Comparison of ENCODE assay signal across 8 mouse cellular contexts in the genomic region with DNA sequence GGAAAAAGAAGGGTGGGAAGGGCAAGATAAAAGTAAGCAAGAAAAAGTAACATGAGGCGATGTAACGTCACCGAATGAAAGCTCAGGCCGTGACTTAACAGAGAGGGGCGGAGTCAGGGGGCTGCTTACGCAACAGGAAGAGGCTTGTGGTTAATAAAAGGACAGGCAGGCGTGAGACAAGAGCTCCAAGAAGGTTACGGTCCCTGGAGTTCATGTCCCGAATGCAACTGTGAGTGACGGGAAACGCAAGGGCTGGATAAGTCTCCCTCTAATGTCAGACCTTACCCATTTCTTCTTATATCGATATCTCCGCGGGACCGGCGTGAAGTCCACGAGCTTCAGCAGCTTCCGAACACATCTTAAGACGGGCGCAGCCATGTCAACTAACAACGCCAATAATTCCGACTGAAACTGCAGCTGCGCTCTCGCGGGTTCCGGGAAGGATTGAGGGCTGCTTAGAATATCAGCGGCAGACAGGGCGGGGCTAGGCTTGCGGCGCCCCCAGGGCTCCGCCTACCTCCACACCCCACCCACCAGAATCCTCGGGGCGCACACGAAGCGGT. TPM values are rescaled to one million over a fixed set of nuclear protein-coding genes. Genes with fewer than 3 reads are reported as not detected.
DNase-seq lines count a peak whose midpoint lies in the region; ATAC-seq and TF ChIP-seq lines count a peak whose summit lies in the region.

A gene (minus strand): TSS at position 478 of the 563 bp plus-strand sequence.

- H3K4me2 ChIP-seq in hindbrain, postnatal 0 days (ENCODE audit: low read depth, low read length) = peak within 1 kb of the TSS; percentile 78

- intact Hi-C loops in gastrocnemius, adult 2 months (cut with DNase I) = no loop called here
- intact Hi-C loops in left cerebral cortex, adult 2 months (cut with DNase I) = no loop called here

- H3K9me3 ChIP-seq in hindbrain, postnatal 0 days (ENCODE audit: low read length) = no peaks in the 10 kb centered on the region

- no peaks in the 10 kb centered on the region; the same call in 1 of the 2 replicates for H3K4me1 ChIP-seq in hindbrain, postnatal 0 days (ENCODE audit: insufficient read depth, low read length)

- H3K36me3 ChIP-seq in hindbrain, postnatal 0 days (ENCODE audit: insufficient read depth, low read length) = no peaks in the 10 kb centered on the region

- peak within 1 kb of the TSS; percentile 54 for H3K9ac ChIP-seq in hindbrain, postnatal 0 days (replicated peaks; ENCODE audit: low read length)

- WGBS in hindbrain, postnatal 0 days = 0% methylated on average over 35 of the region's 35 CpGs

- TF ChIP-seq CTCF in gastrocnemius, adult 2 months (IDR thresholded peaks at IDR 0.05) = peak; percentile 4; the same call in 1 of the 2 replicates
- peak; percentile 6; the same call in 1 of the 2 replicates for TF ChIP-seq CTCF in hindbrain, postnatal 0 days (IDR thresholded peaks at IDR 0.05; ENCODE audit: low read depth)
- no peak for TF ChIP-seq CTCF in left cerebral cortex, adult 2 months (IDR thresholded peaks at IDR 0.05)

- DNase-seq in ZHBTc4 (ENCODE audit: low read depth, low spot score) = peak; percentile 97
- DNase-seq in gastrocnemius, adult 2 months = peak; percentile 93
- DNase-seq in hindbrain, postnatal 0 days (ENCODE audit: low spot score) = peak; percentile 95
- DNase-seq in left cerebral cortex, adult 2 months (ENCODE audit: extremely low spot score in 1 of 2, low spot score in 2 of 2) = peak; percentile 88 to 89
- DNase-seq in right cerebral cortex, adult 2 months (ENCODE audit: low spot score in 2 of 2) = peak; percentile 92 to 93
- DNase-seq in urinary bladder, postnatal 14 days (ENCODE audit: low spot score) = peak; percentile 91

- H3K27ac ChIP-seq in gastrocnemius, adult 2 months = peak within 1 kb of the TSS; percentile 93
- peak within 1 kb of the TSS; percentile 86 for H3K27ac ChIP-seq in hindbrain, postnatal 0 days
- H3K27ac ChIP-seq in left cerebral cortex, adult 2 months = peak within 1 kb of the TSS; percentile 89

- peak; percentile 93 for ATAC-seq in common myeloid progenitor, adult 5-6 weeks (replicated peaks; ENCODE audit: low read depth, poor library complexity, severe bottlenecking)
- peak; percentile 96 for ATAC-seq in hindbrain, postnatal 0 days
- ATAC-seq in megakaryocyte, adult 5-6 weeks (ENCODE audit: poor library complexity, severe bottlenecking) = peak; percentile 92

- H3K27me3 ChIP-seq in hindbrain, postnatal 0 days (ENCODE audit: insufficient read depth, low read length) = no peaks in the 10 kb centered on the region

- peak within 1 kb of the TSS; percentile 80 for H3K4me3 ChIP-seq in gastrocnemius, adult 2 months
- H3K4me3 ChIP-seq in hindbrain, postnatal 0 days (ENCODE audit: low read length) = peak within 1 kb of the TSS; percentile 55
- peak within 1 kb of the TSS; percentile 74 for H3K4me3 ChIP-seq in left cerebral cortex, adult 2 months

RNA-seq across cellular contexts. Expression of the gene that starts here (rescaled TPM):
- total RNA-seq in common myeloid progenitor, adult 5-6 weeks (2017) = 8.7 and 16.4 TPM in 2 replicates
- total RNA-seq in gastrocnemius, adult 2 months (2021) = 10 to 100 TPM; 12.3 to 16.9 TPM
- total RNA-seq in hindbrain, postnatal 0 days (2014; rRNA removed) = 13.6 and 14.6 TPM in 2 replicates
- polyA plus RNA-seq in hindbrain, postnatal 0 days (2015; fragmentation: Nextera tagmentation; extraction: Ambion mirVana) = 10.4 TPM in 2 replicates
- 10 to 100 TPM; 10.9 to 12.8 TPM for total RNA-seq in left cerebral cortex, adult 2 months (2021)
- 9.6 and 10.4 TPM in 2 replicates for total RNA-seq in megakaryocyte, adult 5-6 weeks (2015)
- 7.9 and 14.0 TPM in 2 replicates for total RNA-seq in megakaryocyte, adult 5-6 weeks (2017)

Comparison
In these comparisons a context has a peak if more than half of its experiments do, and no peak if none do; other contexts are left out.
1. Peak in every context shown above with its lines: DNase-seq, ATAC-seq, H3K4me3 ChIP-seq and H3K27ac ChIP-seq.